Mouse (Mus musculus) B cell, adult 67 days (primary cell): ENCODE measurements around the gene Gm14862. TPM values are rescaled to one million over a fixed set of nuclear protein-coding genes. Genes with fewer than 3 reads are reported as not detected.

Experiments
- total RNA-seq, 2 experiments: library from RNA; stranded (reverse); gene quantifications; 4 replicates each; pipeline ENCODE4 v1.2.4; 2023

The Gm14862 gene
- not detected for total RNA-seq

DNA sequence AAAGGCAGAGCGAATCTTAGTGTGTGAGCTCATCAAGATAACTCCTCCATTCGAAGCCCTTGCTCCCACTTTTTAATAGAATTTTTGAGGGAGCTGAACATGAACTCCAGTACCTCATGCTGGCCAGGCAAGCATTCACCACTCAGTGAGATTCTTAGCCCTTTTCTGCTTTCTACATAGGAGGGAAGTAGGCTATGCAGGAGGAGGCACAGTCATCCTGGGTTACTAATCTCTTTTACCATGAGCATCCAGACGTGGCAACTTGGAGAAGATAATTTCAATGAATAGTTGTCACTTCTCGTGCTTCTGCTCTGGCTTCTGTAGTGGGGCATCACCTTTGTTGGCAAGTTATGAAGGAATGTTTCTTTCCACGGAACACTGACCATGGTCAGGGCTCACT is at the start of gene Gm14862:
TSS of gene Gm14862 (minus strand) at position 134 of the 400 bp plus-strand sequence.

DNA sequence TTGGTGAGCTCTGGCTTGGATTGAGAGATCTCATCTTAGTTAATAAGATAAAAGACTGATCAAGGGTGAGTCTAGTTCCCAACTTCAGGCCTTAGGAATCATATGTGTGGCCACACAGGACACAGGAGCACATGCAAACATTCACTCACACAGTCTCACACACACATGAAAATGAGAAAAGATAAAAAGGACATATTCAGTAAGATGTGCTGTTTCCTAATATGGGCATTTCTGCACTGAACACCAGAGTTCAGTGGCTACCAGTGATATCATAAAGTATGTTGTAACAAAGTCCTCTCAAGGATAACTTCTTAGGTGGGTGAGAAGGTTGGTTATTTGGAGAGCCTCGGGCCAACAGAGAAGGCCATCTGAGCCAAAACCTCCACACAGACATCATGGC is 26.8 kb upstream of the Gm14862 start, which contains the start of gene H2al1m:
TSS of gene H2al1m (plus strand) at position 301 of the 400 bp plus-strand sequence.

DNA sequence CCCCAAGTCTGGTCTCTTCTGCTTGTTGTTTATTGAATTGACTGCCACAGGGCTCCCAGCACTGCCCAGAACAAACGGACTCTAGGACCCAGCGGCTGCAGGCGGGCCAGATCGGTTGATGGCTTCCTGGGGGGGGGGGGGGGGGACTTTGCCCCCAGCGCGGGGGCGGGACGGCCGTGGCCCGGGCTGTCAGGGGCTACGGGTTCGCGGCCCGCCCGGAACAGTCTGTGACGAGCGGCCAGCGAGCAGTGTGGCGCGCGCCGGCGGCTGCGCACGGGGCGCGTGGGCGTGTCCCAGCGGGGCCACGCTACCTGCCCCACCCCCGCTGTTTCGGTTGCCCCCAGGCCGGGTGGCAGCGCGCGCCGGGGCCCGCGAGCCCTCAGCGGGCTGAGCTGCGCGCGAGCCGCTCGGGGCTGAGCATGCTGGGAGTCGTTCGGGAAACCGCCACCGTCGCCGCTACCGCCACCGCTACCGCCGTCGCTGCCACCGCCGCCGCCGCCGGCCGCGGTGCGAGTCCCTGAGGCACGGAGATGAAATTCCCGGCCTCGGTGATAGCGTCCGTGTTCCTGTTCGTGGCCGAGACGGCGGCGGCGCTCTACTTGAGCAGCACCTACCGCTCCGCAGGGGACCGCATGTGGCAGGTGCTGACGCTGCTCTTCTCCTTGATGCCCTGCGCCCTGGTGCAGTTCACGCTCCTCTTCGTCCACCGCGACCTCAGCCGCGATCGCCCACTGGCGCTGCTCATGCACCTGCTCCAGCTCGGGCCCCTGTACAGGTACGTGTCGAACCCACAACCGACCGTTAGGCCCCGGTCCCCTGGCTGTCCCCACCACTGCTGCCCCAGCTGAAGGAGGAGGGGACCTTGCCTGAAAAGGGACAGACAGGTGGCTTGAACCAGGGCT is 16.0 kb upstream of the Gm14862 start, which contains the start of gene Xk:
TSS of gene Xk (plus strand) at position 297 of the 902 bp plus-strand sequence.

Other genes starting within 250 kb of the Gm14862 start
- gene Fthl17e, start 223.4 kb downstream of the Gm14862 start, total RNA-seq = not detected
- gene Fthl17f, start 193.9 kb downstream of the Gm14862 start, total RNA-seq = not detected
- gene 4930402K13Rik, start 152.3 kb downstream of the Gm14862 start, total RNA-seq = not detected
- under 1 TPM in 1 of 2 experiments, not detected in 1; 0.12 TPM for gene Lancl3, start 57.0 kb downstream of the Gm14862 start, total RNA-seq
- 1 to 10 TPM; 5.6 to 5.9 TPM for gene Xk, start 15.9 kb upstream of the Gm14862 start, total RNA-seq
- gene H2al1m, start 26.9 kb upstream of the Gm14862 start, total RNA-seq = 1 to 10 TPM; 1.6 to 3.5 TPM
- gene H2al1k, start 93.7 kb upstream of the Gm14862 start, total RNA-seq = not detected
- 100 to 1,000 TPM; 273 to 416 TPM for gene Cybb, start 230.9 kb upstream of the Gm14862 start, total RNA-seq